Mouse (Mus musculus): ENCODE measurements around the gene Unc5cl.

Gene Unc5cl

DNA sequence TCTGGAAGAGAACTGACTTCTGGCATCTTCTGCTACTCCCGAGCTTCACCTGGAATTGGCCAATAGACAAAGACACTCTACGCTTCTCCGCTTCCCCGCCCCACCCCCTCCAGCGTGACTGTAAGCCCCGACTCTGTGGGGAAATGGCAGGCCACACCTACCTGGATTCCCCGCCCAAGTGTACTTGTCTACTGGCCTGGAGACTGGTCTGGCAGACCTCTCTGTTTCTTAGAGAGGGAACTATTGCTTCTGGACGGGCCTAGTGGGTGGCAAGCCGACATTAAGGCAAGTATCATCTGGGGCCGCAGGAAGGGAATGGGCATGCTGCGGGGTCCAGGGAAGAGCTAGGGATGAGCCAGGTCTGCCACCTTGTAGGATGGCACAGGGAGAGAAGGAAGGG, at the start of gene Unc5cl:
Unc5cl (plus strand) TSS at position 214 of the 400 bp plus-strand sequence.
- no peak for DNase-seq (ENCODE audit: low spot score)

- DNase-seq (ENCODE audit: low spot score): no peak
Measured at GRCm38 (mm10) chr17:48407154-48407553, 47.5 kb upstream of the Unc5cl start.

GRCm38 (mm10) chr17:48407910-48408525, 46.7 kb upstream of the Unc5cl start:
- no peak for DNase-seq (ENCODE audit: low spot score)

DNA sequence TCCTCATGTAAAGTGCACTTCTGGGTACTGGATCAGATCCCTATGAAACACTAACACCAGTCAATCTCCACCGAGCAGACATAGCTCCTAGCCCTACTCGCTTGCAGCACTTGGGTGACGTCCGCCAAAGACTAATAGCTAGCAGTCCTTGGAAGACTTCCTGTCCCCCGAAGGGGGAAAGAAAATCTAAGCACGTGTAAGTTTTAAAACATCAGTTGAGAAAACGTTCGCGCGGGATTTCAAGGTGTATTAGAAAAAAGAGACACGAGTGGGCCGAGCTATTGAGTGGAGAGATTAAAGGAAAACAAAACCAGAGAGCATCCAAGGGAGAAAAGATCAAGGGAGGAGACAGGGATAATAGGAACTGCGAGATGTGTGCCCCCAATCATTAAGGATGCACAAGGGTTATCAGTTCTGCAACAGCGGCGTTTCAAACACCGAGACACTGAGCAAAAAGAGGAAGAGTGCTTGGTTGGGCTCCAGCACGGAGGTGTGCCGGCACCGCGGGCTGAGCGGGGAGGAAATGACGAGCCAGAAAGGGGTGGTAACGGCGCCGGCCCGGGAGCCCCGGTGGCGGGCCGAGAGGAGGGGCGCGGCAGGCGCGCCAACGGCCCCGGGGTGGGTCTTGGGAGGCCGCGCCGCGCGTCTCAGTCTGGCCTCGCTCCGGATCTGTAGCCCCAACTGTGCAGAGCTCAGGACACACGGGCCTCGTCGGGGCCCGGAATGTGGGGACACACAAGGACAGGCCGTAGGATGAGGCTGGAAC, 46.0 kb upstream of the Unc5cl start:
- peak; percentile 77 for DNase-seq (ENCODE audit: low spot score)

DNA sequence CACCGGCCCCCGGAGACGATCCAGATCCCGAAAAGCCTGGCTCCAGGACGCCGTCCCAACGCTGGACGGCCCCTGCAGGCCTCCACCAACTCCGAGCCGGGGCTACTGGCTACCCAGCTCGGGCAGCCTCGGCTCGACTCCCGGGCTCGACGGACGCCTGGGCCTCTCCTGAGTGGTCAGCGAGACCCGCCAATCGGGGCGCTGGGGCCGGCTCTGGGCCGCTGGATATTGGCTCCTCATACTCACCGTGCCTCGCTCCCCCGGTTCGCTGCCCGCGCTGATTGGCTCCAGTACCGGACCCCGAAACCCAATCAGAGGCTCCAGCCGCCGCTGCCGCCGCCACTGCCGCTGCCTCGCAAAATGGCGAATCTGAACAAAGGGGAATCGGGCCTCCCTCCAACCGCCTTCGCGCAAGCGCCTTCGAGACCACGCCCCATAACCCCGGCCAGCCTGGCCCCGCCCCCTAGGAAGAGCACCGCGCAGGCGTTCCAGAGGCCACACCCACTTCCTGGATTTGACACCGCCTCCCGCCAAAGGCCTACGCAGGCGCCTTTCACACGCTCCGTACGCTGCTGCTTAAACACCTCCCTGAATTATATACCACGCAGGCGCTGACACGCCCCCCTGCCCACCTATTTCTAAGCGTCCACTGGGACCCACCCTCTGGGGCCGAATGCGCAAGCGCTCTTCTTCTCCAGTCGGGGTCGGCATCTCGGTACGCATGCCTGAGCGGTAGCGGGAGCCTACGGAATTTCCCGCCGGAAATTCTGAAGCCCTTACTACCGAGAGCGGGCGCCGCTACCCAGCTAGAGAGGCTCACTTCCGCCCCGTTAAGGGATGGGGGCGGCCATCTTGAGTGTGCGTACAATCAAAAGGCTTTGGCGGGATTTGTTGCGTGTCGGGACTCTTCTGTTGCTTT, 45.1 kb upstream of the Unc5cl start, which contains the start of the genes Nfya and Oard1:
Nfya (minus strand) TSS at position 527 of the 919 bp plus-strand sequence.
Oard1 (plus strand) TSS at position 635 of the 919 bp plus-strand sequence.
- peak; percentile 100 for DNase-seq (ENCODE audit: low spot score)

DNA sequence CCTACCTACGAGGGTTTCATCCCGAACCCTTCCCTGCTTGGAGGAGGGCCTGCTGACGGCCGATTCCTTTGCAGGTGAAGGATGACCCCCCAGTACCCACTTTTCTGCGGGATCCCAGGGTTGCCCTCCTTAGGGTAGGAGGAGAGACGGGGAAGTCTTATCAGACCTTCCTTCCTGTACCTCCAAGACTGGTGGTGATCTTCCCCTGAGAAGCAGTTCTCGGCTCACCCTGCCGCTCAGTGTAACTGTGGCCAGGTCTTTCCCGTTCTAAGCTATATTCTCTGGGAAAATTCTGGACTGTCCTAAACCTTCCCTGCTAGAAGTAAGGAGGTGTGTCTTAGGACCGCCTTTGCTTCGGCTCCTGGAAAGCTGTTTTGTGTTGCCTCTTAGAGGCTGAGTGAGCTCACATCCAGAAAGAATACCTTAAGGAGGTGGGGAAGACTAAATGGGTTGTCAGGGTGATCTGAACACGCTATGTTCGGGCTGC, 44.4 kb upstream of the Unc5cl start:
- DNase-seq (ENCODE audit: low spot score): no peak

DNA sequence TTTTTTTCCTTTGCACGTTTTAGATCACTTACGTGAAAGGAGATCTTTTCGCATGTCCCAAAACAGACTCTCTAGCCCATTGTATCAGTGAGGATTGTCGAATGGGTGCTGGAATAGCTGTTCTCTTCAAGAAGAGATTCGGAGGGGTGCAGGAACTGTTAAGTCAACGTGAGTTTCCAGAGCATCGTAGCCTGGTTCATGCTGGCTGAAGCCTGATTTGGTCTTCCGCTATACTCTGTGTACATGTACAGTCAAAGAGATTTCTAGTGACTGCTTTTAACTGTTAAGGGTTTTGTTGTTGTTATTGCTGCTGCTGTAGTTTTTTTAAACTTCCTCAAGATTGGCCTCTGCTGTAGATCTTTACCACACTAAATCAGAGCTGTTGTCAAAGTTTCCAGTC, 43.5 kb upstream of the Unc5cl start:
- peak; percentile 23 for DNase-seq (ENCODE audit: low spot score)

DNA sequence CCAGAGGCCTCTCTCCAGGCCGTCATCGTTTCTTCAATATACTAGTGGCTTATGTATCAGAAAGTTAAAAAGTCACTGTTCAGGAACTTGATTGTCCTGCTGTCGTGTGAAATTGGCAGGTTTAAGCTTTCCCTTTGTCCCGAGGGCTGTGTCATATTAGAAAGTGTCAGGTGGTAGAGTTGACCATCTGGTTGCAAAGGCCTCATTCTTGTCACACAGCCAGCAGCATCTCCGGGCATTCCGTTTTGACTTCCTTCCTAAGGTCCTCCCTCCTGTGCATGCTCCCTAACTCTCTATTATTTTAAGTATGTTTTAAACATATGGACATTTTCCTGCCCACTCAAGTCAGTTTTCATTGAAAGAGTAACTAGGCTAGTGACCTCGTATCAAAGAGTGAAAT, 38.7 kb upstream of the Unc5cl start:
- no peak for DNase-seq (ENCODE audit: low spot score)

DNA sequence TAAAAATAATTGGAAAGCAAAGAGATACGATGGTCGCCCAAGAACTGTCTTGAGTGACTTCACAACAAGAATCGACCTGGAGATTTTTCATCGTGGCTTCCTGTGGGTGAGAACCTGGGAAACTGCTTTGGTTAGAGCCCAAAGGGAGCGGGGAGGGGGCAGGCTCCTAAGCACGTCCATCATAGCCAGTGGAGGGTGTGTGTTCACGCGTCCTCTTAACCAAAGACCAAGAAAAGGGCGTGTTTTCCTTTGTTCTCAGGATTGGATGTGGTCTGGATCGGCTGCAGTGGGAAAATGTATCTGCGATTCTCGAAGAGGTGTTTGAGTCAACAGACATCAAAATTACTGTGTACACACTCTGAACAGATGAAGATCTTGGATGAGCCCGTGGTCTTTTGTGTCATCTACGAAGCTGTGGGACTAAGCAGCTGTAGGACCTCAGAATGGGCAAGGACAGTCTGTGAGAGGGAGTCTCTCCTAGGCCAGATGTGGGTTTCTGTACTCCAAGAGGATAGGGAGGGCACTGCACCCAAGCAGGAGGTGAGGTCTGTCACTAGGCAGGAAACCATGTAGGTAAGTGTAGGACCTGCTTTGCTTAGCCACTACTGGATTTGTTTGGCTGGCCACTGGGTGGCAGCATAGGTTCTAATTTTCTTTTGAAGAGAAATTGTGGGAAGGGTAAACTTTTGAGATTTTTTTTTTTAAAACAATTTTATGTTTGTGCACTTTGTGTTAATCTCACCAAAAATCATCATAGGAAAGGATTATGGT, 38.1 kb upstream of the Unc5cl start:
- peak; percentile 74 for DNase-seq (ENCODE audit: low spot score)

GRCm38 (mm10) chr17:48417521-48417920, 37.2 kb upstream of the Unc5cl start:
- DNase-seq (ENCODE audit: low spot score): no peak

DNA sequence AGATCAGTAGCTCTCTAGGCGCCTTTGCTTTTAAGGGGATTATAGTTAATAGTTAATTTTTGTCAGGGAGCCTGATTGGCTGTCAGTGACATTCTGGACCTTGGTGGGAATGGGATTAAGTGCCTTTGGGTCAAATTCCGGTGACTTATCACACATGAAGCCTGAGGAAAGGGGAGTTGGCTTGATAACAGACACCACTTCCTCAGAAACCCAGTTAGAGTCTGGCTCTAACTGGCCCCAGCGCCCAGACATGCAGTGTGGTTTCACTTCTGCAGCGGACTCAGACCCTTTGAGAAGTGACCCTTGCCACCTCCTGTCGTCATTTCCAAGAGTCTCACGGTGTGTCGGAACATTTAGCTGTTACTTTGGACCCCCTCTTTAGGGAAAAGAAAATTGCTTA, 36.5 kb upstream of the Unc5cl start:
- DNase-seq (ENCODE audit: low spot score): no peak

DNA sequence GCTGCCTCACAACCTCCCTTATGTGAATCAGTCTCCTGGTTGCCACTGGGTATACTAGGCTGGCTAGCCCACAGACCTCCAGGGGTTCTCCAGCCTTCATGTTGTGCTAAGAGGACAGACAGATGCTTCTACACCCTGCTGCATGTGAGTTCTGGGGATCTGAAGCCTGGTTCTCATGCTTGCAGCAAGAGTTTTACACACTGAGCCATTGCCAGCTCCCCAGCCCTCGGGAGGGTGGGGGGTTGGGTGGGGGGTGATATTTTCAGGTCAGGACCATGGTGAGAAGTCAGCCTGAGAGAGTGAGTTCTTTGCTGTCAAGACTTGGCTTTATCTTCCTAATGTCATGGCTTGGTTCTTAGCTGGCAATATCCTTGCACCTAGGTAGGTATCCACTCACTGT, 35.9 kb upstream of the Unc5cl start:
- DNase-seq (ENCODE audit: low spot score): no peak

DNA sequence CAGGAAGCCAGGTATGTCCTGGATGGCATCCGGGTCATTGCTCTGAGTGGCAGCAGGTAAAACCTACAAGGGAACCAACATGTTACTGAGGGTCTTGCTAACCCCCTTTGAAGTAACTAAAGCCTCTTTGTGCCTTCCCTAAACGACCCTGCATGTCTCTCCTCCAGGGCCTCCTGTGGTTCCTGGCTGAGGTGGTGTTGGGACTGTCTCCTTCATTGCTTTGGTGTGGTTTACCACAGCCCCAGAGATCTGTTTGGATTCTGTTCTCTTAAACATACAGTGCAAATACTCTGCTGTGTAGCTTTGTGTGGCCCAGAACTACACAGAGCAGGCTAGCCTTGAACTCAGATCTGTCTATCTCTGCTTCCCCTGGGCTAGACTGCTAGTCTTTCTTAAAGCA, 35.1 kb upstream of the Unc5cl start:
- no peak for DNase-seq (ENCODE audit: low spot score)

- no peak for DNase-seq (ENCODE audit: low spot score)
Measured at GRCm38 (mm10) chr17:48424237-48424636, 30.5 kb upstream of the Unc5cl start.

DNA sequence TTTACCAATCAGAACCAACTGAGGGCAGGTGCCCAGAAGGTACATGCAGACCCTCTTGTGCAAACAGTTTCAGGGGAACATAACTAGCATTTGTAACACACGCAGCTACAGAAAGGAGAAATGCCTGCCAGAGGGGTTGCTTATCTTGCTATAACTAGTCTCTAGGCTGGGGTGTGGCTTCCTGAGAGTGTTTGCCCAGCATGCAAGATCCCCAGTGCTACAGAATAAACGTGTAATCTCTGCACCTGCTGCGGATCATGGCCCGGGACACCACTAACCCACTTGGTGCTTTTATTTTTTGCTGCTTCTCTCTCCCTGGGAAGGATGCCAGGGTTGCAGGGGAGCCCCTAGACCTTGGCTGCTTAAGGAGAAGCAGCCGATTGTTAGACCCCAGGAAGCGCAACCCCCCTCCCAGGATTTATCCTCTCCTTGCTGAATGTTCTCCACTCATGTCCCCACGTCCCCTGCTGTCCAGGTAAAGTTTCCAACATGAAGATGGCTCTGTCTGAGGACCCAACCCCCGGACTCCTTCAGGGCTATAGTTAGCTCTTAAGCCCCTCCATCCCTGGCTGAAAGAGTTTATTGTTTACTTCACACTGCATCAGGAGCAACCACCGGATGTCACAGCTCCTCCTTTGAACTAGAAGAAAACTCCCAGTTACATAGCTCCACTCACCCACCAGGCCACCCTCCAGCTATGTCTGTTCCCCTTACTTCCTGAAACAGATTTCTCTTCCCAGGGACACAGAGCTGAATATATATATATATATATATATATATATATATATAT, 28.7 kb upstream of the Unc5cl start:
- peak; percentile 55 for DNase-seq (ENCODE audit: low spot score)

GRCm38 (mm10) chr17:48426991-48427750, 27.5 kb upstream of the Unc5cl start:
- DNase-seq (ENCODE audit: low spot score): no peak

- DNase-seq (ENCODE audit: low spot score): peak; percentile 45
Measured at GRCm38 (mm10) chr17:48427852-48428530, 26.7 kb upstream of the Unc5cl start.

- DNase-seq (ENCODE audit: low spot score): no peak
Measured at GRCm38 (mm10) chr17:48430394-48430793, 24.3 kb upstream of the Unc5cl start.

GRCm38 (mm10) chr17:48431054-48431453, 23.6 kb upstream of the Unc5cl start:
- no peak for DNase-seq (ENCODE audit: low spot score)
